Mouse (Mus musculus): ENCODE measurements around the gene Sprtn.
A peak's percentile ranks its signal among the peaks of the same experiment; 100 is the strongest.

Sprtn gene

GRCm38 (mm10) chr8:124947865-124948732 is 50.4 kb downstream of the Sprtn start:
- peak; percentile 69 to 71 for DNase-seq

- DNase-seq: peak; percentile 50 to 64
Measured at GRCm38 (mm10) chr8:124948733-124949111, 51.0 kb downstream of the Sprtn start.

DNA sequence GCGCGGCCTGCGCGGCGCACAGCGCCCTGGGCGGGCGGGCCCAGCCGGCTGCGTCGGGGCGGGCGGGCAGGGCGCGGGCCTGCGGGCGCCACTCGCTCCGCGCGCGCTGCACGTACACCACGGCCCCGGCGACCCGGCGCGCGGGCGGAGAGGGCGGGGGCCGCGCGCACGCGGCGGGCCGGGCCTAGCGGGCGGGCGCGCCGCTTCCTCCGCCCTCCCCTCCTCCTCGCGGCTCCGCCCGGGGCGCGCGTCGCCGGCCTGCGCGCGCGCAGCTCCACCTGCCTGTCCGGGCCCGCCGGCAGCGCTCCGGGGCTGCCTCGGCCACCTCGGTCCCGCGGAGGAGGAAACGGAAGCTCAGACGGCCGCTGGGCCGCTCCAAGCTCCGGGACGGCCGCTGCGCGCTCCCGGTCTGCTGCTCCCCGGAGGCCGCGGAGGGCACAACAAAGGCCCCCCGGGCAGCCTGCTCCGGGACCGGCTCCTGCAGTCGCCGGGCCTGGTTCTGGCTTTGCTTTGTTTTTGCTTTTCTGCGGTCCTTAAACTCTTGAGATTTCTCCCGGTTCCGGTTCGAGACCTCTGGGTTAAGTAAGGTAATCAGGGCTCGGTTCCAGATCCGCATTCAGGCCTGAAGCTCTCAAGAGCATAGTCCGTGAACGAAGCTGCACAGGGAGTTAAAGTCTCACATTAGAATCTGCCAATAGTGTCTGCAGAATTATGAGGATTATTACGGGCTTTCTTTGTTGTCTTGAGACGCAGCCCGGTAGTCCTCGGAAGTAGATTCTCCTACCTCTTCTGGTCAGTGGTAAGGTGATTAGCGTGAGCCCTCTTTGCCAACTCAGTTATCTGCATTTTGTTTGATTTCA is 51.8 kb downstream of the Sprtn start, which contains the start of gene Egln1:
Gene Egln1, minus strand, starts transcription at position 116 of the 860 bp plus-strand sequence.
- peak; percentile 75 to 85 for DNase-seq

GRCm38 (mm10) chr8:124950069-124950456 is 52.4 kb downstream of the Sprtn start:
- no peak for DNase-seq

GRCm38 (mm10) chr8:124950865-124951264 is 53.2 kb downstream of the Sprtn start:
- no peak for DNase-seq

DNA sequence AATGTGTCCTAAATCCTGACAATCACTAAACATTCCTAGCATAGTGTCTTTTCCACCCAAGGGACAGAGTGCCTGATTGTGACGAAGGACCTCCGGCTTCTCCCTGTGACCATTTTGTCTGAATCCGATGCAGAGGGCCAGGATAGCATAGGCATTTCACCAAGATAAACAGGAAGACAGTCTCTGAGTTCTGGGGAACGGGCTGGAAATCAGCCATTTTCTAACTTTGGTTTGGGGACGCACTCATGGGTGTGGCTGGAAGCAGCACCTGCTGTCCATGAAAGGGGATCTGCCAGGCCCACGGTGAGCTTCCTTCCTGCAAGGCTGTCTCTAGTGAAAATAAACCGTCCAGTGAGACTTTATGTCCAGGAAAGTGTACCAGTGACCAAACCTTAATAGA is 55.5 kb downstream of the Sprtn start:
- no peak for DNase-seq

DNA sequence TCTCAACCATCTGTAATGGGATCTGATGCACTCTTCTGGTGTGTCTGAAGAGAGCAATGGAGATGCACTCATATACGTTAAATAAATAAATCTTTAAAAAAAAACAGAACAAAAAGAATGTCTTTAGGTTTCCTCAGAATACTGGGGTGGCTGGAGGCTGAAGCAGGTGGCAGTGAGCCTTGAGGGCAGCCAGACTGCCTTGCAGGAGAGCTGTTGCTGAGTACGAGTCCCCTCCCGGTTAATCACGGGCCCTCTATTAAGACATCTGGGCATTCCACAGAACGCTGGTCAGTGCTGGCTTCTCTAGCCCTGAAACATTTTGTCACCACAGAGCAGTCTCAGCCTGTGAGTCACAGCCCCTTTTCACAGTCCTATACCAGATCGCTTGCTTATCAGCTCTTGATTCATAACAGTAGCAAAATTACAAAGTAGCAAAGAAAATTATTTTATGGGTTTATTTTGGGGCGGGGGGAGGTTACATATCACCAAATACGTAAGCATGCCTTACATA is 56.9 kb downstream of the Sprtn start:
- no peak for DNase-seq
